Mouse (Mus musculus) cerebellum, adult 2 months (tissue): Measurements from ENCODE around the gene Usp16. TPM values are rescaled to one million over a fixed set of nuclear protein-coding genes. Genes with fewer than 3 reads are reported as not detected.
A peak's percentile ranks its signal among the peaks of the same experiment; 100 is the strongest.

ENCODE experiments used
- DNase-seq, 2 experiments: peaks; one replicate each; pipeline ENCODE4 v3.0.0; 2021
- H3K27ac ChIP-seq: fragments of 200-500 bp; 2 replicates; pipeline ENCODE4 v1.5.1; 2012; ENCODE audit warnings: low read length, control low read depth, inconsistent platforms; ENCODE audit not compliant: insufficient read depth
- H3K27me3 ChIP-seq: fragments of 200-500 bp; 2 replicates; pipeline ENCODE4 v1.6.1; 2012; ENCODE audit warnings: inconsistent platforms, mild to moderate bottlenecking, low read length, moderate library complexity; ENCODE audit not compliant: control insufficient read depth, insufficient read depth
- H3K4me1 ChIP-seq: fragments of 200-500 bp; 2 replicates; pipeline ENCODE4 v1.6.1; 2011; ENCODE audit warnings: low read length; ENCODE audit not compliant: control insufficient read depth, insufficient read depth
- H3K4me3 ChIP-seq: fragments of 200-500 bp; replicated peaks from 2 replicates; pipeline ENCODE3; 2011; ENCODE audit warnings: mild to moderate bottlenecking, low read depth, low read length, control low read depth; ENCODE audit not compliant: insufficient read depth
- CTCF ChIP-seq: fragments of 200-500 bp; IDR thresholded peaks from 2 replicates; pipeline ENCODE4 v1.5.1; 2011; ENCODE audit warnings: low read depth, mild to moderate bottlenecking, control low read depth, low read length, moderate library complexity, borderline replicate concordance; ENCODE audit not compliant: insufficient read depth
- POLR2A ChIP-seq: fragments of 200-500 bp; IDR thresholded peaks from 2 replicates; pipeline ENCODE4 v1.6.1; 2011; ENCODE audit warnings: low read length, control low read depth, borderline replicate concordance; ENCODE audit not compliant: insufficient read depth
- WGBS: fragments of 180-500 bp; shearing (Covaris S2); methylation state at CpG from one replicate; pipeline ENCODE4 v1.1.7; 2018; 5-methylcytosine and 5-hydroxymethylcytosine counted together
- polyA plus RNA-seq: library from polyadenylated mRNA; depleted of rRNA; stranded (reverse); fragments of >200 nt; gene quantifications from 2 replicates; pipeline ENCODE4 v1.2.3, GENCODE M21; 2012

Gene Usp16
- polyA plus RNA-seq, 1 experiment: 65.5 TPM

GRCm38 (mm10) chr16:87435411-87436205, 18.9 kb upstream of the Usp16 start:
- no peaks in the 10 kb centered on the region for H3K4me1 ChIP-seq
- no peak overlapping the region for H3K4me3 ChIP-seq
- H3K27ac ChIP-seq: no peak overlapping the region
- WGBS: 77% methylated on average over 13 of the region's 13 CpGs
- H3K27me3 ChIP-seq: no peaks in the 10 kb centered on the region
- no peak for DNase-seq
- TF ChIP-seq CTCF (no peak), POLR2A (no peak)

GRCm38 (mm10) chr16:87437096-87437495, 17.4 kb upstream of the Usp16 start:
- no peak for DNase-seq
- whole genome bisulfite sequencing: 90% methylated on average over 21 of the region's 21 CpGs
- H3K27me3 ChIP-seq: no peaks in the 10 kb centered on the region
- TF ChIP-seq CTCF: no peak
- no peak for TF ChIP-seq POLR2A
- no peaks in the 10 kb centered on the region; the same call in 1 of the 2 replicates for H3K4me1 ChIP-seq
- no peak overlapping the region for H3K4me3 ChIP-seq
- H3K27ac ChIP-seq: no peak overlapping the region

GRCm38 (mm10) chr16:87438697-87439096, 15.8 kb upstream of the Usp16 start:
- Histone ChIP-seq H3K27ac (no peak overlapping the region), H3K27me3 (no peaks in the 10 kb centered on the region), H3K4me3 (no peak overlapping the region), H3K4me1 (no peaks in the 10 kb centered on the region; the same call in 1 of the 2 replicates)
- no peak for TF ChIP-seq CTCF
- TF ChIP-seq POLR2A: no peak
- DNase-seq: no peak
- 87% methylated on average over 8 of the region's 8 CpGs for WGBS

- TF ChIP-seq POLR2A (peak; percentile 76; the same call in 1 of the 2 replicates), CTCF (no peak)
- no peaks in the 10 kb centered on the region; the same call in 1 of the 2 replicates for H3K4me1 ChIP-seq
- no peaks in the 10 kb centered on the region for H3K27me3 ChIP-seq
- under 1% methylated on average over 38 of the region's 38 CpGs for WGBS
- H3K4me3 ChIP-seq: peak within 1 kb of the TSS; percentile 68
- peak; percentile 93 to 95 for DNase-seq
- peak within 1 kb of the TSS; percentile 76 for H3K27ac ChIP-seq
Observed at GRCm38 (mm10) chr16:87440184-87440686, 14.3 kb upstream of the Usp16 start, which contains the start of gene Rwdd2b. Gene Rwdd2b (minus strand): TSS chr16:87440573.

GRCm38 (mm10) chr16:87441089-87441488, 13.4 kb upstream of the Usp16 start:
- H3K27ac ChIP-seq: no peak overlapping the region
- TF ChIP-seq POLR2A: no peak
- peak; percentile 37; the same call in 1 of the 2 replicates for TF ChIP-seq CTCF
- peak overlapping the region; percentile 68 for H3K4me3 ChIP-seq
- 22% methylated on average over 9 of the region's 9 CpGs for WGBS
- H3K4me1 ChIP-seq: no peaks in the 10 kb centered on the region; the same call in 1 of the 2 replicates
- no peaks in the 10 kb centered on the region for H3K27me3 ChIP-seq
- DNase-seq: peak in 1 of 2 experiments; percentile 37

- no peak for TF ChIP-seq CTCF
- TF ChIP-seq POLR2A: no peak
- Histone ChIP-seq H3K27me3 (no peaks in the 10 kb centered on the region), H3K4me3 (no peak overlapping the region), H3K27ac (no peak overlapping the region), H3K4me1 (no peaks in the 10 kb centered on the region; the same call in 1 of the 2 replicates)
- DNase-seq: no peak
- WGBS: 30% methylated on average over 5 of the region's 5 CpGs
Observed at GRCm38 (mm10) chr16:87442291-87442690, 12.2 kb upstream of the Usp16 start.

GRCm38 (mm10) chr16:87443245-87443644, 11.3 kb upstream of the Usp16 start:
- TF ChIP-seq CTCF: no peak
- no peak for TF ChIP-seq POLR2A
- no peaks in the 10 kb centered on the region for H3K27me3 ChIP-seq
- H3K27ac ChIP-seq: no peak overlapping the region
- no peak for DNase-seq
- H3K4me3 ChIP-seq: no peak overlapping the region
- H3K4me1 ChIP-seq: no peaks in the 10 kb centered on the region; the same call in 1 of the 2 replicates
